Mouse (Mus musculus): ENCODE data around the gene Pgpep1. TPM values are rescaled to one million over a fixed set of nuclear protein-coding genes. Genes with fewer than 3 reads are reported as not detected.

Gene Pgpep1
- polyA plus RNA-seq, 1 experiment from 2014 or later = 59.8 TPM

GRCm38 (mm10) chr8:70615894-70616293 lies 44.3 kb downstream of the Pgpep1 start, which contains the start of gene Lrrc25:
TSS of gene Lrrc25 (plus strand) at chr8:70616155.
- Histone ChIP-seq H3K27ac (replicated peaks; ENCODE audit: low read depth, low read length) (no peak within 1 kb of the TSS), H3K4me3 (ENCODE audit: low read depth, low read length) (no peak within 1 kb of the TSS), H3K4me2 (ENCODE audit: low read depth, low read length) (no peak within 1 kb of the TSS; the same call in 1 of the 2 replicates), H3K36me3 (ENCODE audit: control insufficient read depth, insufficient read depth, low read length) (no peaks in the 10 kb centered on the region), H3K9ac (ENCODE audit: low read depth, low read length) (no peak within 1 kb of the TSS), H3K27me3 (replicated peaks; ENCODE audit: control insufficient read depth, insufficient read depth, low read length) (no peaks in the 10 kb centered on the region; the same call in 1 of the 2 replicates), H3K9me3 (ENCODE audit: control insufficient read depth, low read length) (no peaks in the 10 kb centered on the region), H3K4me1 (ENCODE audit: control insufficient read depth, insufficient read depth, low read length) (no peaks in the 10 kb centered on the region)
- no peak for ATAC-seq (ENCODE audit: low read depth)
- 76% methylated on average over 3 of the region's 3 CpGs for WGBS
- no peak for DNase-seq (ENCODE audit: low spot score)

GRCm38 (mm10) chr8:70615281-70615680 lies 44.9 kb downstream of the Pgpep1 start:
- no peak overlapping the region for H3K4me3 ChIP-seq (ENCODE audit: low read depth, low read length)
- no peak overlapping the region for H3K4me2 ChIP-seq (ENCODE audit: low read depth, low read length)
- no peaks in the 10 kb centered on the region for H3K27me3 ChIP-seq (replicated peaks; ENCODE audit: control insufficient read depth, insufficient read depth, low read length)
- H3K36me3 ChIP-seq (ENCODE audit: control insufficient read depth, insufficient read depth, low read length) = no peaks in the 10 kb centered on the region
- WGBS = 91% methylated on average over 8 of the region's 8 CpGs
- ATAC-seq (ENCODE audit: low read depth) (no peak), DNase-seq (ENCODE audit: low spot score) (no peak)
- no peak overlapping the region for H3K27ac ChIP-seq (replicated peaks; ENCODE audit: low read depth, low read length)
- H3K9ac ChIP-seq (ENCODE audit: low read depth, low read length) = no peak overlapping the region
- no peaks in the 10 kb centered on the region for H3K9me3 ChIP-seq (ENCODE audit: control insufficient read depth, low read length)
- peaks cover 4% of the 10 kb centered on the region for H3K4me1 ChIP-seq (ENCODE audit: control insufficient read depth, insufficient read depth, low read length)

- ATAC-seq (ENCODE audit: low read depth) = no peak
- H3K36me3 ChIP-seq (ENCODE audit: control insufficient read depth, insufficient read depth, low read length) = no peaks in the 10 kb centered on the region
- WGBS = 70% methylated on average over 5 of the region's 5 CpGs
- H3K27me3 ChIP-seq (replicated peaks; ENCODE audit: control insufficient read depth, insufficient read depth, low read length) = no peaks in the 10 kb centered on the region
- H3K9ac ChIP-seq (ENCODE audit: low read depth, low read length) = no peak overlapping the region
- no peaks in the 10 kb centered on the region for H3K9me3 ChIP-seq (ENCODE audit: control insufficient read depth, low read length)
- H3K4me1 ChIP-seq (ENCODE audit: control insufficient read depth, insufficient read depth, low read length) = peaks cover 5% of the 10 kb centered on the region
- no peak overlapping the region for H3K27ac ChIP-seq (replicated peaks; ENCODE audit: low read depth, low read length)
- no peak for DNase-seq (ENCODE audit: low spot score)
- no peak overlapping the region for H3K4me2 ChIP-seq (ENCODE audit: low read depth, low read length)
- H3K4me3 ChIP-seq (ENCODE audit: low read depth, low read length) = no peak overlapping the region
These were observed 45.7 kb downstream of the Pgpep1 start for GRCm38 (mm10) chr8:70614469-70614868.

- no peak overlapping the region for H3K4me2 ChIP-seq (ENCODE audit: low read depth, low read length)
- 0% methylated on average over 1 of the region's 1 CpGs for WGBS
These were observed 46.4 kb downstream of the Pgpep1 start for GRCm38 (mm10) chr8:70613763-70614162.

GRCm38 (mm10) chr8:70611849-70612248 lies 48.3 kb downstream of the Pgpep1 start:
- peak overlapping the region; percentile 99 for H3K27ac ChIP-seq (replicated peaks; ENCODE audit: low read depth, low read length)
- peak overlapping the region; percentile 64 for H3K9ac ChIP-seq (ENCODE audit: low read depth, low read length)
- no peaks in the 10 kb centered on the region for H3K27me3 ChIP-seq (replicated peaks; ENCODE audit: control insufficient read depth, insufficient read depth, low read length)
- peak overlapping the region; percentile 80 for H3K4me3 ChIP-seq (ENCODE audit: low read depth, low read length)
- H3K4me1 ChIP-seq (ENCODE audit: control insufficient read depth, insufficient read depth, low read length) = peaks cover 21% of the 10 kb centered on the region
- DNase-seq (ENCODE audit: low spot score) (peak; percentile 78), ATAC-seq (ENCODE audit: low read depth) (no peak)
- 0% methylated on average over 6 of the region's 6 CpGs for WGBS
- no peaks in the 10 kb centered on the region for H3K36me3 ChIP-seq (ENCODE audit: control insufficient read depth, insufficient read depth, low read length)
- H3K9me3 ChIP-seq (ENCODE audit: control insufficient read depth, low read length) = no peaks in the 10 kb centered on the region
- peak overlapping the region; percentile 83 for H3K4me2 ChIP-seq (ENCODE audit: low read depth, low read length)

More at GRCm38 (mm10) chr8:70613763-70614162, 46.4 kb downstream of the Pgpep1 start:
- no peaks in the 10 kb centered on the region for H3K9me3 ChIP-seq (ENCODE audit: control insufficient read depth, low read length)
- peak overlapping the region; percentile 16; the same call in 1 of the 2 replicates for H3K9ac ChIP-seq (ENCODE audit: low read depth, low read length)
- DNase-seq (ENCODE audit: low spot score) (no peak), ATAC-seq (ENCODE audit: low read depth) (no peak)
- H3K4me1 ChIP-seq (ENCODE audit: control insufficient read depth, insufficient read depth, low read length) = peaks cover 11% of the 10 kb centered on the region
- H3K27ac ChIP-seq (replicated peaks; ENCODE audit: low read depth, low read length) = no peak overlapping the region
- no peaks in the 10 kb centered on the region for H3K27me3 ChIP-seq (replicated peaks; ENCODE audit: control insufficient read depth, insufficient read depth, low read length)
- no peaks in the 10 kb centered on the region for H3K36me3 ChIP-seq (ENCODE audit: control insufficient read depth, insufficient read depth, low read length)
- no peak overlapping the region for H3K4me3 ChIP-seq (ENCODE audit: low read depth, low read length)

GRCm38 (mm10) chr8:70610796-70611771 lies 49.1 kb downstream of the Pgpep1 start:
- Histone ChIP-seq H3K27me3 (replicated peaks; ENCODE audit: control insufficient read depth, insufficient read depth, low read length) (no peaks in the 10 kb centered on the region), H3K4me1 (ENCODE audit: control insufficient read depth, insufficient read depth, low read length) (peaks cover 21% of the 10 kb centered on the region), H3K4me2 (ENCODE audit: low read depth, low read length) (peak overlapping the region; percentile 83), H3K27ac (replicated peaks; ENCODE audit: low read depth, low read length) (peak overlapping the region; percentile 99), H3K36me3 (ENCODE audit: control insufficient read depth, insufficient read depth, low read length) (no peaks in the 10 kb centered on the region), H3K9me3 (ENCODE audit: control insufficient read depth, low read length) (no peaks in the 10 kb centered on the region), H3K9ac (ENCODE audit: low read depth, low read length) (peak overlapping the region; percentile 64), H3K4me3 (ENCODE audit: low read depth, low read length) (peak overlapping the region; percentile 80)
- DNase-seq (ENCODE audit: low spot score) (no peak), ATAC-seq (ENCODE audit: low read depth) (peak; percentile 3)
- under 1% methylated on average over 42 of the region's 54 CpGs for WGBS

- H3K4me2 ChIP-seq (ENCODE audit: low read depth, low read length) = peak overlapping the region; percentile 83
- H3K9me3 ChIP-seq (ENCODE audit: control insufficient read depth, low read length) = no peaks in the 10 kb centered on the region
- DNase-seq (ENCODE audit: low spot score) (peak; percentile 98), ATAC-seq (ENCODE audit: low read depth) (peak; percentile 74)
- WGBS = 1% methylated on average over 40 of the region's 45 CpGs
- H3K36me3 ChIP-seq (ENCODE audit: control insufficient read depth, insufficient read depth, low read length) = no peaks in the 10 kb centered on the region
- peak overlapping the region; percentile 80 for H3K4me3 ChIP-seq (ENCODE audit: low read depth, low read length)
- peak overlapping the region; percentile 99 for H3K27ac ChIP-seq (replicated peaks; ENCODE audit: low read depth, low read length)
- H3K9ac ChIP-seq (ENCODE audit: low read depth, low read length) = peak overlapping the region; percentile 93
- peaks cover 21% of the 10 kb centered on the region for H3K4me1 ChIP-seq (ENCODE audit: control insufficient read depth, insufficient read depth, low read length)
- H3K27me3 ChIP-seq (replicated peaks; ENCODE audit: control insufficient read depth, insufficient read depth, low read length) = no peaks in the 10 kb centered on the region
These were observed 50.1 kb downstream of the Pgpep1 start for GRCm38 (mm10) chr8:70609849-70610795.

GRCm38 (mm10) chr8:70609368-70609848 lies 50.8 kb downstream of the Pgpep1 start:
- H3K9me3 ChIP-seq (ENCODE audit: control insufficient read depth, low read length) = no peaks in the 10 kb centered on the region
- peak; percentile 94 for DNase-seq (ENCODE audit: low spot score)
- H3K27me3 ChIP-seq (replicated peaks; ENCODE audit: control insufficient read depth, insufficient read depth, low read length) = no peaks in the 10 kb centered on the region
- WGBS = 0% methylated on average over 16 of the region's 39 CpGs
- H3K27ac ChIP-seq (replicated peaks; ENCODE audit: low read depth, low read length) = peak overlapping the region; percentile 99
- peaks cover 21% of the 10 kb centered on the region for H3K4me1 ChIP-seq (ENCODE audit: control insufficient read depth, insufficient read depth, low read length)
- peak; percentile 74 for ATAC-seq (ENCODE audit: low read depth)
- H3K4me3 ChIP-seq (ENCODE audit: low read depth, low read length) = peak overlapping the region; percentile 80
- H3K9ac ChIP-seq (ENCODE audit: low read depth, low read length) = peak overlapping the region; percentile 93
- peak overlapping the region; percentile 83 for H3K4me2 ChIP-seq (ENCODE audit: low read depth, low read length)
- no peaks in the 10 kb centered on the region for H3K36me3 ChIP-seq (ENCODE audit: control insufficient read depth, insufficient read depth, low read length)
